Mouse (Mus musculus): ENCODE results near the gene Dapk2.

Gene Dapk2

GRCm38 (mm10) chr9:66157958-66158830 is at the start of gene Dapk2:
Gene Dapk2 (plus strand): TSS chr9:66158223.
- DNase-seq (ENCODE audit: low spot score) = peak; percentile 85

GRCm38 (mm10) chr9:66109574-66109973 is 48.4 kb upstream of the Dapk2 start:
- no peak for DNase-seq (ENCODE audit: low spot score)

GRCm38 (mm10) chr9:66110126-66110525 is 47.9 kb upstream of the Dapk2 start:
- no peak for DNase-seq (ENCODE audit: low spot score)

GRCm38 (mm10) chr9:66110611-66111379 is 47.2 kb upstream of the Dapk2 start:
- no peak for DNase-seq (ENCODE audit: low spot score)

- DNase-seq (ENCODE audit: low spot score) = peak; percentile 49
These were observed 43.7 kb upstream of the Dapk2 start for GRCm38 (mm10) chr9:66114341-66114740.

GRCm38 (mm10) chr9:66116890-66117289 is 41.1 kb upstream of the Dapk2 start:
- DNase-seq (ENCODE audit: low spot score) = no peak

GRCm38 (mm10) chr9:66119498-66119897 is 38.5 kb upstream of the Dapk2 start:
- DNase-seq (ENCODE audit: low spot score) = no peak

GRCm38 (mm10) chr9:66120106-66120505 is 37.9 kb upstream of the Dapk2 start:
- no peak for DNase-seq (ENCODE audit: low spot score)

GRCm38 (mm10) chr9:66120945-66121344 is 37.1 kb upstream of the Dapk2 start:
- no peak for DNase-seq (ENCODE audit: low spot score)

GRCm38 (mm10) chr9:66121421-66121820 is 36.6 kb upstream of the Dapk2 start:
- DNase-seq (ENCODE audit: low spot score) = no peak

GRCm38 (mm10) chr9:66123648-66124047 is 34.4 kb upstream of the Dapk2 start:
- no peak for DNase-seq (ENCODE audit: low spot score)

- DNase-seq (ENCODE audit: low spot score) = no peak
These were observed 33.9 kb upstream of the Dapk2 start for GRCm38 (mm10) chr9:66124111-66124531.

GRCm38 (mm10) chr9:66124681-66125542 is 33.1 kb upstream of the Dapk2 start:
- peak; percentile 98 for DNase-seq (ENCODE audit: low spot score)

GRCm38 (mm10) chr9:66125543-66126455 is 32.2 kb upstream of the Dapk2 start:
- DNase-seq (ENCODE audit: low spot score) = no peak

GRCm38 (mm10) chr9:66126456-66127192 is 31.4 kb upstream of the Dapk2 start, which contains the start of the genes Snx1 and Ciao2a:
Gene Snx1 (minus strand): TSS chr9:66126587.
Gene Ciao2a (plus strand): TSS chr9:66126611.
- DNase-seq (ENCODE audit: low spot score) = peak; percentile 98

GRCm38 (mm10) chr9:66127193-66127546 is 30.9 kb upstream of the Dapk2 start:
- DNase-seq (ENCODE audit: low spot score) = no peak

GRCm38 (mm10) chr9:66127884-66128283 is 30.1 kb upstream of the Dapk2 start:
- no peak for DNase-seq (ENCODE audit: low spot score)

GRCm38 (mm10) chr9:66131466-66131865 is 26.6 kb upstream of the Dapk2 start:
- peak; percentile 41 for DNase-seq (ENCODE audit: low spot score)

GRCm38 (mm10) chr9:66135967-66136366 is 22.1 kb upstream of the Dapk2 start:
- no peak for DNase-seq (ENCODE audit: low spot score)

GRCm38 (mm10) chr9:66138193-66138592 is 19.8 kb upstream of the Dapk2 start:
- DNase-seq (ENCODE audit: low spot score) = no peak
